Mouse (Mus musculus): ENCODE data around the gene Fbxl17.

DNA sequence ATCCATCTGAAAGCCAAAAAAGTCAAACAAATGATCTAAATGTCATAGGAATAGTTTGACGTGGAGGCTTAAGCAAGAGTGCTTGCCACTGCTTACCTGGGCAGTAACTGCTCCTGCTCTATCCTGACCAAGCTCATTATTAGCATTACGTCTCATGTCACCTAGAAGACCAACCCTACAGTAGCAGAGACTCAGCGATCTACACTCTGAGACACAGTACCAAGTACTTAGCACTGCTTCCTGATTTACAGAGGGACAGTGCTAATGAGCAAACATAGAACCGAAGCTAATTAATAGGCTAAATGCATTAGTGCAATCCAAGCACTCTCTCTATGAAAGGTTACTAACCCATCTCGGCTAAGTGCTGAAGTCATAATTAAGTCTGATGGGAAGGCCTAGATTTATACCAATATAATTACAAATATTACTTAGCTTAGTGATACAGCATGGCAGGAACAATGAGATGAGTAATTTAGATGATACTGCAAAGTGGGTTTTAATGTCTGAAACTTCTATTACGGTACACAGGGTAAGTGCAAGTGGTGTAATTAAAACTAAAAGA, 147.1 kb downstream of the Fbxl17 start:
- TF ChIP-seq POLR2A (IDR thresholded peaks at IDR 0.05; ENCODE audit: insufficient read depth, low read depth, low read length), result no peak
- no peak for TF ChIP-seq CTCF (IDR thresholded peaks at IDR 0.05)
